Mouse (Mus musculus) spleen, adult 2 months (tissue): ENCODE measurements around the gene Isoc2b. TPM values are rescaled to one million over a fixed set of nuclear protein-coding genes. Genes with fewer than 3 reads are reported as not detected.
"Not testable (repeated sequence)": the region's sequence is repeated elsewhere in the genome, so short reads cannot be mapped to it uniquely, and the experiment has no call there.

ENCODE experiments used
- DNase-seq, 2 experiments: peaks; one replicate each; pipeline versions ENCODE4 v3.0.0 to v3.0.0-alpha.2; 2012 to 2021; ENCODE audit warnings: low spot score in 2 of 2, low read depth in 1 of 2
- H3K27ac ChIP-seq: fragments of 200-500 bp; 2 replicates; pipeline ENCODE4 v1.5.1; 2012; ENCODE audit warnings: low read length, inconsistent platforms; ENCODE audit not compliant: insufficient read depth
- H3K27me3 ChIP-seq: fragments of 200-500 bp; 2 replicates; pipeline ENCODE4 v1.6.1; 2012; ENCODE audit warnings: mild to moderate bottlenecking, moderate library complexity, low read length, inconsistent platforms; ENCODE audit not compliant: control insufficient read depth, insufficient read depth
- H3K36me3 ChIP-seq: fragments of 200-500 bp; 2 replicates; pipeline ENCODE4 v1.6.1; 2012; ENCODE audit warnings: mild to moderate bottlenecking, low read length, inconsistent platforms; ENCODE audit not compliant: control insufficient read depth, insufficient read depth
- H3K4me1 ChIP-seq: fragments of 200-500 bp; 2 replicates; pipeline ENCODE4 v1.6.1; 2011; ENCODE audit warnings: inconsistent platforms; ENCODE audit not compliant: control insufficient read depth, insufficient read depth, insufficient read length
- H3K4me3 ChIP-seq: fragments of 200-500 bp; 2 replicates; pipeline ENCODE4 v1.5.1; 2011; ENCODE audit warnings: mild to moderate bottlenecking, inconsistent platforms; ENCODE audit not compliant: insufficient read depth, insufficient read length; ENCODE audit errors: extremely low read depth
- CTCF ChIP-seq: fragments of 200-500 bp; IDR thresholded peaks from 2 replicates; pipeline ENCODE4 v1.5.1; 2011; ENCODE audit warnings: mild to moderate bottlenecking, inconsistent platforms; ENCODE audit not compliant: insufficient read depth, insufficient read length, insufficient replicate concordance; ENCODE audit errors: extremely low read depth
- POLR2A ChIP-seq: fragments of 200-500 bp; IDR thresholded peaks from 2 replicates; pipeline ENCODE4 v1.6.1; 2011; ENCODE audit warnings: low read depth, low read length, inconsistent platforms
- WGBS: fragments of 180-500 bp; shearing (Covaris S2); methylation state at CpG from one replicate; pipeline ENCODE4 v1.1.7; 2018; 5-methylcytosine and 5-hydroxymethylcytosine counted together
- polyA plus RNA-seq: library from polyadenylated mRNA; depleted of rRNA; stranded (reverse); fragments of >200 nt; gene quantifications from 2 replicates; pipeline ENCODE4 v1.2.3, GENCODE M21; 2012

The Isoc2b gene
- polyA plus RNA-seq, 1 experiment: 7.2 TPM

DNA sequence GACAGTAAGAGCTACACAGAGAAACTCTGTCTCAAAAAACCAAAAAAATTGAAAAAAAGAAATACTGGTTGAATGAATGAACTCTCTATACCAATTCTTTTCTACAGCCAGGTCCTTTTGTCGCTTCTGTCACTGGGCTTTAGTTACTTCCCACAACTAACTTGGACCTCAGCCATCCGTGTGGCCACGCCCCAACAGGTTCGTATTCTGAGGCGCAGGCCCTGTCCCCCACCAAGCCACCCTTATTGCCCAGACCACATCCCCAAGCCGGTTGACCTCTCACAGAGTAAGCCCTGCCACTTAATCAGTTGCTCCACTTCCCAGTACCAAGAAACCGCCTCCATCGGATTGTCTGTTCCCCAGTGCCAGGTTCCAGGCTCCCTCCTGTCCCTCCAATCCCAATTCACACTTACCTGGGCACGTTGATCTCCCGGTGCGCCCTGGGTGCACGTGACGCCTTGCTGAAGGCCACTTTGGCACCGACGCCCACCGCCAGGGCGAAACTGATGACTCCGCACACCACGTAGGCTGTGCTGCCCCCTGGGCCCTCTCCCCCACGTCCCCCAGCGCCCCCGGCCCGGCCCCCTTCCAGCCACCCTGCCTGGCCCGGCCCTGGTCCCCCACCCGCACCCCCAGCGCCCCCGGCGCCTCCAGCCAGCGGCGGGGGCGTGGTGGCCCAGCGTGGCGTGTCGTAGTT, 34.3 kb downstream of the Isoc2b start:
- Histone ChIP-seq H3K4me1 (peaks cover 3% of the 10 kb centered on the region), H3K4me3 (peak overlapping the region; percentile 31; the same call in 1 of the 2 replicates), H3K27ac (no peak overlapping the region), H3K27me3 (peaks cover 11% of the 10 kb centered on the region), H3K36me3 (no peaks in the 10 kb centered on the region)
- WGBS: 4% methylated on average over 32 of the region's 34 CpGs
- no peak for DNase-seq
- TF ChIP-seq POLR2A (no peak), CTCF (no peak)

DNA sequence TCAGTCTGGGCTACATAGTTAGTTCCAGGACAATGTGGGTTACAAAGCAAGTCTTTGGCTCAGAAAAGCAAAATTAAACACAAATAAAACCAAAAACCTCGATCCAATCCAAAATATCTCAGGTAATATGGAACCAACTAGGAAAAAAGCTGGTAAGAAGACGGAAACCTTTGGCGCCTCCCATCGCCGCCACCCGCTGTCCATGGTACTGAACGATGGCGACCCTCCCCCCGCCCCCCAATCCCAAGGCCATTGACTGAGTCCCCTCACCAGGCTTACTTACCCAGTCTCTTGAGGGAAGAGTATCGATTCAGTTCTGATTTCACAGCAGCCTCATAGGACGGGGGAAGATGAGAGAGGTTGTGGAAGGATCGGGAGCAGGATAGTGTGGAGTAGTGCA, 39.6 kb downstream of the Isoc2b start:
- H3K4me3 ChIP-seq: no peak overlapping the region
- H3K27me3 ChIP-seq: no peaks in the 10 kb centered on the region; the same call in 1 of the 2 replicates
- H3K4me1 ChIP-seq: no peaks in the 10 kb centered on the region
- WGBS: 14% methylated on average over 12 of the region's 12 CpGs
- no peak for DNase-seq
- TF ChIP-seq POLR2A: no peak
- no peak for TF ChIP-seq CTCF
- H3K36me3 ChIP-seq: no peaks in the 10 kb centered on the region
- H3K27ac ChIP-seq: no peak overlapping the region

DNA sequence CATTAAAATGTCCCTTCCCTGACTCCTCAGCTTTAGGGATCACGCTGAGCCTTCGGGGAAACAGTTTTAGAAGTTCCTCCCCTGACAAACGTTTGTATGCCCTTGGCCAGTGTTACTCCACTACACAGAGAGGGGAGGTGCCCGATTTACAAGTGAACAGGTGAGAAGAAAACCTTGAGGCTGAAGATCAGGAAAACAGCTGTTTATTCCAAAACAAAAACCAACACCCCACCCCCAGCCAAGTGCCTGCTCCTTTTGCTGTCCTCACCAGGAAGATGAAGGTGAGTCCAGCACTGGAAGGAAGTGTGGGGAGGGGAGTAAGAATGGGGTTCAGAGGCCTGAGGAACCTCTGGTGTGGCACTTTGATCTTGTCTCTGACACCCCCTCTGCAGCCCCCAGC, 44.7 kb downstream of the Isoc2b start:
- no peaks in the 10 kb centered on the region for H3K4me1 ChIP-seq
- no peaks in the 10 kb centered on the region for H3K27me3 ChIP-seq
- TF ChIP-seq POLR2A (no peak), CTCF (no peak)
- 57% methylated on average over 4 of the region's 4 CpGs for WGBS
- no peak overlapping the region for H3K27ac ChIP-seq
- no peak for DNase-seq
- no peak overlapping the region for H3K4me3 ChIP-seq
- H3K36me3 ChIP-seq: no peaks in the 10 kb centered on the region

DNA sequence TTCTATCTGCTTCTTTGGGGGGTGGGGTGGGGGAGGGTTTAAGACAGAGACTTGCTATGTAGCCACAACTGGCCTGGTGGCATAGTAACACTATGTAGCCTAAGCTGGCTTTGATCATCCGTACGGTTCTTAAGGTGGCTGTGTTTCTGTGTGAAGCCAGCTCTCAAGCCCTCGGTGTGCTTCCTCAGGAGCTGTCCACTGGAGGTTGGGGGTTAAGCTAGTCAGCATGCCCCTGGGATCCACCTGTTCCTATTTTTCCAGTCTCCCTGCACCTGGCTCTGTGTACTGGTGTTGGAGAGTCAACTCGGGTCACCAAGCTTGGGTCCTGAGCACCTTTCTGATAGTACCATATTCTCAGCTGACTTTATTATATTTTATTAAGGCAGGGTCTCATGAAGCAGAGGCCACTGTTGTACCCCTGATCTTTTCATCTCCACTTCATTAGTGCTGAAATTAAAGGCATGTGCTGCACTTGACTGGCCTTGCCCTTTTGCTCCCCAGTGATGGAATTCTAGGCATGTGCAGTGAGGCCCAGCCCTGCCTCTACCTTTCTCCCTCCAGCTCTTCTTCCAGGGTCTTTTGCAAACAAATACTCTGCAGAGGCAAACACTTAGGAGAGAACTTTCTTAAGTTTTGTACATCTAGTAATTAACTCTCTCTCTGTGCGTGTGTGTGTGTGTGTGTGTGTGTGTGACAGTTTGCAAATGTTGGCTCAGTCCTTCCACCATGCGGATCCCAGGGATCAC, 47.7 kb downstream of the Isoc2b start:
- TF ChIP-seq CTCF (no peak), POLR2A (no peak)
- Histone ChIP-seq H3K36me3 (no peaks in the 10 kb centered on the region), H3K4me1 (no peaks in the 10 kb centered on the region), H3K27me3 (no peaks in the 10 kb centered on the region), H3K4me3 (no peak overlapping the region), H3K27ac (no peak overlapping the region)
- DNase-seq: no peak
- 81% methylated on average over 6 of the region's 6 CpGs for WGBS

DNA sequence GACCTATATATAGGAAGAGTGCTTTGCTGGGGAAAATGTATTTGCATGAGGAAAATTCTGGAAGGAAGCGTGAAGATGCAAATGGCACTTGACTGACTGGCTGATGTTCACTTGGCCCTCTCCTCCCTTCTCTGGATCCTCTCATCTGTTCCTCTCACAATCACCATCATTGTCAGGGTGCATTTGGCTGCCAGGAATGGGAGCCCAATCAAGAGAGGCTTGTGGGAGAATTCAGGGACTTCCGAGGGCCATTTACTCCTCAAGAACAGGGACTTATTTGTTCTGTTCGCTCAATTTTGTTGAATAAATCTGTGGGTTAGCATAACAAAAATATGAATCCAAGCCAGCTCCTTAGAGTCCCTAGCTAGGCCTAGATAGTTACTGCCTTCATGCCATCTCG, 48.4 kb downstream of the Isoc2b start:
- DNase-seq: no peak
- 88% methylated on average over 4 of the region's 4 CpGs for WGBS
- no peak for TF ChIP-seq CTCF
- TF ChIP-seq POLR2A: no peak

DNA sequence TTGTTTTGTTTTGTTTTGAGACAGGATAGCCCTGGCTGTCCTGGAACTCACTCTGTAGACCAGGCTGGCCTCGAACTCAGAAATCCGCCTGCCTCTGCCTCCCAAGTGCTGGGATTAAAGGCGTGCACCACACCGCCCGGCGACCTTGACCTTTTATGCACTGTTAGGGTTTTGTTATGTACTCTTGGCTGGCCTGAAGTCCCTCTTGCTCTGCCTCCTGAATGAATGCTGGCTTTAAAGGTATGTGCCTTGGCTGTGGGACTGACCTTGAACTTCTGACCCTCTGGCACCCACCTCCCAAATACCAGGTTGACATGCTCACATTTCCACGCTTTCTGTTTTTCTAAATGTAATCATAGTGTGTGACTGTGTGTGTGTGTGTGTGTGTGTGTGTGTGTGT, 49.1 kb downstream of the Isoc2b start:
- not testable (repeated sequence) for H3K27me3 ChIP-seq, H3K27ac ChIP-seq, H3K4me3 ChIP-seq, H3K4me1 ChIP-seq, H3K36me3 ChIP-seq, DNase-seq
- 86% methylated on average over 7 of the region's 7 CpGs for WGBS

More for the DNA sequence above, 48.4 kb downstream of the Isoc2b start:
- no peaks in the 10 kb centered on the region for H3K4me1 ChIP-seq
- no peaks in the 10 kb centered on the region for H3K27me3 ChIP-seq
- no peak overlapping the region for H3K27ac ChIP-seq
- no peak overlapping the region for H3K4me3 ChIP-seq
- no peaks in the 10 kb centered on the region for H3K36me3 ChIP-seq

DNA sequence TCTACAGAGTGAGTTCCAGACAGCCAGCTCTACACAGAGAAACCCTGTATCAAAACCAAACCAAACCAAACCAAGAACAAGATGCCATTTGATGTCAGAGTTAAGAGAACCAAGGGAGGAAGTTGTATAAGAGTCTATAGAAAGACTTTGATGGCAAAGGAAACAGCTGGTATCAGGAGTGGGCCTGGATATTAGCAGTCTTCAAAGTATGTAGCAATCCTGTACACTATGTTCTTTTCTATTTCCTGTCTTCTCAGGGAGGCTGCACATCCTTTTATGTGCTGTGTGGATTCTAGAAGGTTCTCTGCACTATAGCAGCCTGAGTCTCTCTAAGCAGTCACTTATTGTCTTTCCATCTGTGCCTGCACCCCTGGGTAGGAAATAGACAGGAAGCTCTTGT, 53.5 kb downstream of the Isoc2b start:
- Histone ChIP-seq H3K4me3 (no peak overlapping the region), H3K4me1 (peaks cover 5% of the 10 kb centered on the region), H3K27me3 (no peaks in the 10 kb centered on the region), H3K27ac (0 out of 2 replicates have a peak overlapping the region, but pooled peaks have one; percentile 21), H3K36me3 (no peaks in the 10 kb centered on the region)
- DNase-seq: no peak
- TF ChIP-seq POLR2A (no peak), CTCF (no peak)
